Mouse (Mus musculus) T-helper 1 cell (primary cell): ENCODE results near the gene Alk.

Source experiments
- in situ Hi-C: fragments of 300-600 bp; cut with MboI, MseI; formaldehyde crosslinking; loops from one replicate; pipeline ENCODE4 v1.15.1; 2025; ENCODE audit warnings: high pct_unique_total_duplicates

Gene Alk

GRCm38 (mm10) chr17:72030672-72031071, 573.8 kb downstream of the Alk start:
- in situ Hi-C loops: no loop called here

- in situ Hi-C loops: no loop called here
These were observed 581.1 kb downstream of the Alk start for GRCm38 (mm10) chr17:72023323-72023722.

- in situ Hi-C loops: no loop called here
These were observed 582.4 kb downstream of the Alk start for GRCm38 (mm10) chr17:72021733-72022669.

- in situ Hi-C loops: no loop called here
These were observed 587.1 kb downstream of the Alk start for GRCm38 (mm10) chr17:72017329-72017728.

GRCm38 (mm10) chr17:72015253-72015652, 589.2 kb downstream of the Alk start:
- in situ Hi-C loops: no loop called here

- in situ Hi-C loops: no loop called here
These were observed 591.7 kb downstream of the Alk start for GRCm38 (mm10) chr17:72012775-72013174.

GRCm38 (mm10) chr17:72009836-72010235, 594.6 kb downstream of the Alk start:
- in situ Hi-C loops: no loop called here

- in situ Hi-C loops: no loop called here
These were observed 596.0 kb downstream of the Alk start for GRCm38 (mm10) chr17:72008389-72008788.

- in situ Hi-C loops: no loop called here
These were observed 599.1 kb downstream of the Alk start for GRCm38 (mm10) chr17:72005365-72005764.

- in situ Hi-C loops: no loop called here
These were observed 604.6 kb downstream of the Alk start for GRCm38 (mm10) chr17:71999527-72000482.

GRCm38 (mm10) chr17:71997680-71998079, 606.7 kb downstream of the Alk start:
- in situ Hi-C loops: no loop called here

GRCm38 (mm10) chr17:71995539-71995938, 608.9 kb downstream of the Alk start:
- in situ Hi-C loops: no loop called here

GRCm38 (mm10) chr17:71994144-71994543, 610.3 kb downstream of the Alk start:
- in situ Hi-C loops: no loop called here

GRCm38 (mm10) chr17:71993011-71993410, 611.4 kb downstream of the Alk start:
- in situ Hi-C loops: no loop called here

- in situ Hi-C loops: no loop called here
These were observed 613.2 kb downstream of the Alk start for GRCm38 (mm10) chr17:71991260-71991659.

GRCm38 (mm10) chr17:71990176-71990720, 614.2 kb downstream of the Alk start:
- in situ Hi-C loops: no loop called here

- in situ Hi-C loops: no loop called here
These were observed 615.5 kb downstream of the Alk start for GRCm38 (mm10) chr17:71988736-71989569.

GRCm38 (mm10) chr17:71986998-71987397, 617.4 kb downstream of the Alk start:
- in situ Hi-C loops: no loop called here

- in situ Hi-C loops: no loop called here
These were observed 618.0 kb downstream of the Alk start for GRCm38 (mm10) chr17:71986456-71986855.

- in situ Hi-C loops: no loop called here
These were observed 623.2 kb downstream of the Alk start for GRCm38 (mm10) chr17:71981177-71981576.

GRCm38 (mm10) chr17:71980518-71981145, 623.8 kb downstream of the Alk start:
- in situ Hi-C loops: no loop called here
